13 mouse cellular contexts compared by ENCODE assay signal in genomic region chr5:147716697-147717217, GRCm38 (mm10). TPM values are rescaled to one million over a fixed set of nuclear protein-coding genes. Genes with fewer than 3 reads are reported as not detected.
DNase-seq lines count a peak whose midpoint lies in the region; ATAC-seq and TF ChIP-seq lines count a peak whose summit lies in the region.
"Had no signal": no experiment of that assay in that cellular context is flagged by ENCODE, and none has a peak within 500 bp of the region (broad histone marks: within the 10 kb centered on the region; RNA-seq: fewer than 3 reads in every experiment).

No protein-coding gene starts in this region.

- H3K9me3 ChIP-seq in midbrain, embryonic 14.5 days (ENCODE audit: control insufficient read depth, low read length), result no peaks in the 10 kb centered on the region
- no peaks in the 10 kb centered on the region for H3K9me3 ChIP-seq in midbrain, embryonic 16.5 days (replicated peaks; ENCODE audit: control insufficient read depth, low read length, poor library complexity, severe bottlenecking)
- no peaks in the 10 kb centered on the region for H3K9me3 ChIP-seq in stomach, postnatal 0 days (ENCODE audit: control insufficient read depth, low read length)
- H3K9me3 ChIP-seq: embryonic facial prominence, embryonic 15.5 days; forebrain, embryonic 15.5 days; intestine, embryonic 15.5 days; limb, embryonic 12.5 days had no signal

- intact Hi-C loops in gastrocnemius, adult 2 months (cut with DNase I), result no loop called here

- H3K4me2 ChIP-seq in midbrain, embryonic 14.5 days (ENCODE audit: low read length), result no peak overlapping the region
- no peak overlapping the region for H3K4me2 ChIP-seq in midbrain, embryonic 16.5 days (ENCODE audit: low read length)
- no peak overlapping the region for H3K4me2 ChIP-seq in stomach, postnatal 0 days (replicated peaks; ENCODE audit: low read depth)
- H3K4me2 ChIP-seq: embryonic facial prominence, embryonic 15.5 days; forebrain, embryonic 15.5 days; intestine, embryonic 15.5 days; limb, embryonic 12.5 days had no signal

- no peak for TF ChIP-seq EP300 in stomach, postnatal 0 days (optimal IDR thresholded peaks at IDR 0.05)

- no peak for DNase-seq in gastrocnemius, adult 2 months
- no peak for DNase-seq in gastrocnemius, postnatal 25 days
- DNase-seq in kidney, postnatal 10 days, result peak; percentile 31
- DNase-seq in kidney, postnatal 14 days, result no peak
- DNase-seq in midbrain, embryonic 14.5 days, result peak; percentile 10
- DNase-seq in stomach, postnatal 0 days (ENCODE audit: low spot score), result no peak
- no peak for DNase-seq in layer of hippocampus, postnatal 14 days (ENCODE audit: low spot score in 2 of 2)
- DNase-seq: layer of hippocampus, postnatal 36 days had no signal

- WGBS in midbrain, embryonic 14.5 days, result 75% methylated on average over 15 of the region's 15 CpGs
- WGBS in midbrain, embryonic 16.5 days, result 76% methylated on average over 15 of the region's 15 CpGs
- WGBS in stomach, postnatal 0 days, result 73% methylated on average over 15 of the region's 15 CpGs

- peak overlapping the region; percentile 52 for H3K4me3 ChIP-seq in gastrocnemius, adult 2 months
- no peak overlapping the region for H3K4me3 ChIP-seq in midbrain, embryonic 14.5 days (replicated peaks; ENCODE audit: low read depth, low read length)
- H3K4me3 ChIP-seq in midbrain, embryonic 16.5 days (ENCODE audit: low read depth, low read length), result no peak overlapping the region
- no peak overlapping the region for H3K4me3 ChIP-seq in stomach, postnatal 0 days (ENCODE audit: low read depth, low read length)
- H3K4me3 ChIP-seq: embryonic facial prominence, embryonic 15.5 days; forebrain, embryonic 15.5 days; intestine, embryonic 15.5 days; limb, embryonic 12.5 days had no signal

- no peaks in the 10 kb centered on the region for H3K36me3 ChIP-seq in midbrain, embryonic 14.5 days (ENCODE audit: control insufficient read depth, insufficient read depth, low read length)
- H3K36me3 ChIP-seq in midbrain, embryonic 16.5 days (ENCODE audit: control insufficient read depth, insufficient read depth, low read length), result no peaks in the 10 kb centered on the region
- H3K36me3 ChIP-seq in stomach, postnatal 0 days (ENCODE audit: control insufficient read depth, insufficient read depth, low read length), result no peaks in the 10 kb centered on the region
- H3K36me3 ChIP-seq: embryonic facial prominence, embryonic 15.5 days; forebrain, embryonic 15.5 days; intestine, embryonic 15.5 days; limb, embryonic 12.5 days had no signal

- H3K27ac ChIP-seq in gastrocnemius, adult 2 months, result peak overlapping the region; percentile 63
- H3K27ac ChIP-seq in midbrain, embryonic 14.5 days (replicated peaks; ENCODE audit: low read depth, low read length), result no peak overlapping the region
- H3K27ac ChIP-seq in midbrain, embryonic 16.5 days (ENCODE audit: low read length), result no peak overlapping the region
- H3K27ac ChIP-seq in stomach, postnatal 0 days (replicated peaks), result no peak overlapping the region
- H3K27ac ChIP-seq: embryonic facial prominence, embryonic 15.5 days; forebrain, embryonic 15.5 days; intestine, embryonic 15.5 days; limb, embryonic 12.5 days had no signal

- no peak for ATAC-seq in midbrain, embryonic 14.5 days (ENCODE audit: low FRiP score, low TSS enrichment)
- no peak for ATAC-seq in midbrain, embryonic 16.5 days
- no peak for ATAC-seq in stomach, postnatal 0 days (ENCODE audit: low FRiP score, low TSS enrichment)
- ATAC-seq: intestine, embryonic 15.5 days had no signal

- no peaks in the 10 kb centered on the region for H3K4me1 ChIP-seq in midbrain, embryonic 14.5 days (ENCODE audit: control insufficient read depth, insufficient read depth, low read length)
- no peaks in the 10 kb centered on the region for H3K4me1 ChIP-seq in midbrain, embryonic 16.5 days (ENCODE audit: control insufficient read depth, insufficient read depth, low read length)
- no peaks in the 10 kb centered on the region for H3K4me1 ChIP-seq in stomach, postnatal 0 days (replicated peaks; ENCODE audit: control insufficient read depth, insufficient read depth)
- H3K4me1 ChIP-seq: embryonic facial prominence, embryonic 15.5 days; forebrain, embryonic 15.5 days; limb, embryonic 12.5 days had no signal

- H3K9ac ChIP-seq in midbrain, embryonic 14.5 days (replicated peaks; ENCODE audit: low read length), result no peak overlapping the region
- H3K9ac ChIP-seq in midbrain, embryonic 16.5 days (ENCODE audit: low read depth, low read length), result no peak overlapping the region
- no peak overlapping the region for H3K9ac ChIP-seq in stomach, postnatal 0 days (ENCODE audit: low read length)
- H3K9ac ChIP-seq: embryonic facial prominence, embryonic 15.5 days; forebrain, embryonic 15.5 days; intestine, embryonic 15.5 days; limb, embryonic 12.5 days had no signal

- H3K27me3 ChIP-seq in midbrain, embryonic 14.5 days (ENCODE audit: control insufficient read depth, insufficient read depth, low read length), result peaks cover 16% of the 10 kb centered on the region
- peaks cover 19% of the 10 kb centered on the region for H3K27me3 ChIP-seq in midbrain, embryonic 16.5 days (ENCODE audit: control insufficient read depth, insufficient read depth, low read depth, low read length)
- H3K27me3 ChIP-seq in stomach, postnatal 0 days (ENCODE audit: control insufficient read depth, insufficient read depth, low read length), result no peaks in the 10 kb centered on the region

- TF ChIP-seq CTCF in gastrocnemius, adult 2 months (IDR thresholded peaks at IDR 0.05), result peak; percentile 40
- TF ChIP-seq CTCF in stomach, postnatal 0 days (IDR thresholded peaks at IDR 0.05; ENCODE audit: low read depth), result peak; percentile 51

RNA-seq across cellular contexts. Expression of gene Flt1, which starts 9.1 kb away (rescaled TPM):
- total RNA-seq in gastrocnemius, adult 2 months (2021), result 10 to 100 TPM; 32.7 to 42.2 TPM
- total RNA-seq in gastrocnemius, postnatal 25 days (2021), result 10 to 100 TPM; 22.8 to 24.1 TPM
- 6.5 and 10.8 TPM in 2 replicates for polyA plus RNA-seq in midbrain, embryonic 14.5 days (2014; fragmentation: Nextera tagmentation; extraction: Ambion mirVana)
- 13.6 and 14.0 TPM in 2 replicates for polyA plus RNA-seq in midbrain, embryonic 16.5 days (2015; fragmentation: Nextera tagmentation; extraction: Ambion mirVana)
- 3.9 and 4.3 TPM in 2 replicates for polyA plus RNA-seq in stomach, postnatal 0 days (2015; fragmentation: Nextera tagmentation; extraction: Ambion mirVana)
- 10 to 100 TPM; 28.4 to 30.1 TPM for total RNA-seq in layer of hippocampus, postnatal 14 days (2021)

Comparison
In these comparisons a context has a peak if more than half of its experiments do, and no peak if none do; other contexts are left out.
1. DNase-seq: peak in kidney, postnatal 10 days (single experiment) and midbrain, embryonic 14.5 days (single experiment); none in gastrocnemius, adult 2 months (single experiment), gastrocnemius, postnatal 25 days (single experiment), kidney, postnatal 14 days (single experiment), stomach, postnatal 0 days (single experiment) and layer of hippocampus, postnatal 14 days (0 of 2).